Mouse (Mus musculus): Measurements from ENCODE around the gene Gm17359. TPM values are rescaled to one million over a fixed set of nuclear protein-coding genes. Genes with fewer than 3 reads are reported as not detected.

The Gm17359 gene
- total and polyA plus RNA-seq, 2 experiments from 2014 or later: not detected

DNA sequence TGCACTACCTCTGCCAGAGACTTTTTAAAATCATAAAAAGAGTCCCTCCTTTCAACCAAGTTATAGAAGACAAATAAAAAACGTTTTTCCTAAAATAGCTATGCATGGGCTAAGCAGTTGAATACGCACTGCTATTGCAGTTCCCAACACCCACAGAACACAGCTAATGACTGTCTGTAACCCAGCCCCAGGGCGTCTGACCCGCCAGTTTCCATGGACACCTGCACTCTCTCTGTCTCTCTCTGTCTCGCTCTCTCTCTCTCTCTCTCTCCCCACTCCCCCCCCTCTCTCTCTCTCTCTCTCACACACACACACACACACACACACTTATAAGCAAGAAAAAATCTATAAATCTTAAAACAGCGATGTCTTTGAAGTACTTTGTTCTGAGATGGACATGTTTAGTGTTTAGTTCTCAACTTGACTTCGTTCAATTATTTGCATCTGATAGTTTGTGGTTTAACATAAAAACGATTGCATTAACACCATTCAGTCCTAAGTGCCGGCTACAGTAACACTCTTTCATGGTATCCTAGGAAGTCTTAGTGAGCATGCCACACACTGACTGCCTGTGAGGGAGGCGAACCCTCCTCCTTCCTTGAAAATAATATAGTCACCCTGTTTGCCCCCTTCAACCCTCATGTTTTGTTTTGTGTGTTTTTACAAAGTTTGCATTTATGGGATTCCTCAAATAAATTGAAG, 73.6 kb downstream of the Gm17359 start:
- H3K9ac ChIP-seq (replicated peaks; ENCODE audit: low read depth, low read length): no peak overlapping the region

DNA sequence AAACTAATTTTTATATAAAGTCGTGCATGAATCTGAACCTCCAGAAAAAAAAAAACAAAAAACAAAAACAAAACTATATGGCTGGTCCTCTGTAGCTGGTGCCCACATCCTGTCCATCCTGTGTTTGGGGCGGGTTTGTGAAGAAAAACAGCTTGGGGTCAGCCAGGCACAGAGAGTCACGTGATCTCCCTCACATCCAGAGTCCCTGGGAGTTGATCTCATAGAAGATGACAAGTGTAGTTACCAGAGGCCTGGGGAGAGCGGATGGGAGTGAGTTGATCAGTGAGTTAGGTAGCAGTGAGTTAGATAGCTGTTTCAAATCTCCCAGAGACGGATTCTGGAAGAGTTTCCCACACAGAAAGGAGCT, 74.2 kb downstream of the Gm17359 start:
- Histone ChIP-seq H3K36me3 (replicated peaks; ENCODE audit: control insufficient read depth, insufficient read depth, low read length) (no peaks in the 10 kb centered on the region), H3K9me3 (replicated peaks; ENCODE audit: control insufficient read depth, low read length) (no peaks in the 10 kb centered on the region), H3K27me3 (ENCODE audit: control insufficient read depth, insufficient read depth, low read length) (no peaks in the 10 kb centered on the region), H3K9ac (replicated peaks; ENCODE audit: low read depth, low read length) (no peak overlapping the region), H3K4me1 (ENCODE audit: control insufficient read depth, insufficient read depth) (no peaks in the 10 kb centered on the region), H3K4me3 (ENCODE audit: low read depth, low read length) (no peak overlapping the region), H3K4me2 (ENCODE audit: low read depth, low read length) (no peak overlapping the region), H3K27ac (ENCODE audit: low read depth) (no peak overlapping the region)
- WGBS: 52% methylated on average over 5 of the region's 5 CpGs
- TF ChIP-seq EP300 (IDR thresholded peaks at IDR 0.05; ENCODE audit: low read depth): no peak
- no peak for TF ChIP-seq CTCF (IDR thresholded peaks at IDR 0.05; ENCODE audit: low read depth)
- DNase-seq (ENCODE audit: low spot score): no peak
- no peak for ATAC-seq (ENCODE audit: insufficient read depth, low read depth)

More for the DNA sequence above, 73.6 kb downstream of the Gm17359 start:
- Histone ChIP-seq H3K27ac (ENCODE audit: low read depth) (no peak overlapping the region), H3K4me1 (ENCODE audit: control insufficient read depth, insufficient read depth) (no peaks in the 10 kb centered on the region), H3K4me2 (ENCODE audit: low read depth, low read length) (no peak overlapping the region), H3K4me3 (ENCODE audit: low read depth, low read length) (no peak overlapping the region), H3K36me3 (replicated peaks; ENCODE audit: control insufficient read depth, insufficient read depth, low read length) (no peaks in the 10 kb centered on the region), H3K9me3 (replicated peaks; ENCODE audit: control insufficient read depth, low read length) (no peaks in the 10 kb centered on the region), H3K27me3 (ENCODE audit: control insufficient read depth, insufficient read depth, low read length) (no peaks in the 10 kb centered on the region)
- no peak for DNase-seq (ENCODE audit: low spot score)
- ATAC-seq (ENCODE audit: insufficient read depth, low read depth): no peak
- 50% methylated on average over 10 of the region's 10 CpGs for WGBS
- no peak for TF ChIP-seq CTCF (IDR thresholded peaks at IDR 0.05; ENCODE audit: low read depth)
- TF ChIP-seq EP300 (IDR thresholded peaks at IDR 0.05; ENCODE audit: low read depth): no peak

DNA sequence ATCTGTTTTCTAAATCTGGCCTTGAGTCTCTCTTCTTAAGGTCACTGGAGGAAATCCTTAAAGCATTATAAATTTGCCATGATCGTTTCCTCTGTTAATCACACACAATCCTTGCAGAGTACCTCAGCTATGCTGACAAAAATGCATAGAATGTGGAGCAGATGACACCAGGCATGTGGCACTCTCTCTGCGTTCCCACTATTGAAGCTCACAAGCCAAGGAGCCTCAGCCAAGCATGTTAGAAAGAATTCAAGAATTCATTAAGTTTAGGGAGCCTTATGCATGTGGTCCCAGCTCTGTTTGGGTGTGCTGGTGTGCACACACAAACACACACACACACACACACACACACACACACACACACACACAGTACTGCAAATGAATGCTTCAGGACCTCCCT, 75.2 kb downstream of the Gm17359 start:
- no peaks in the 10 kb centered on the region for H3K4me1 ChIP-seq (ENCODE audit: control insufficient read depth, insufficient read depth)
- DNase-seq (ENCODE audit: low spot score) (no peak), ATAC-seq (ENCODE audit: insufficient read depth, low read depth) (no peak)
- H3K36me3 ChIP-seq (replicated peaks; ENCODE audit: control insufficient read depth, insufficient read depth, low read length): no peaks in the 10 kb centered on the region
- H3K4me3 ChIP-seq (ENCODE audit: low read depth, low read length): no peak overlapping the region
- 30% methylated on average over 2 of the region's 2 CpGs for WGBS
- TF ChIP-seq CTCF (IDR thresholded peaks at IDR 0.05; ENCODE audit: low read depth) (no peak), EP300 (IDR thresholded peaks at IDR 0.05; ENCODE audit: low read depth) (no peak)
- no peaks in the 10 kb centered on the region for H3K9me3 ChIP-seq (replicated peaks; ENCODE audit: control insufficient read depth, low read length)
- no peak overlapping the region for H3K27ac ChIP-seq (ENCODE audit: low read depth)
- H3K27me3 ChIP-seq (ENCODE audit: control insufficient read depth, insufficient read depth, low read length): no peaks in the 10 kb centered on the region
- H3K4me2 ChIP-seq (ENCODE audit: low read depth, low read length): no peak overlapping the region
- no peak overlapping the region for H3K9ac ChIP-seq (replicated peaks; ENCODE audit: low read depth, low read length)

DNA sequence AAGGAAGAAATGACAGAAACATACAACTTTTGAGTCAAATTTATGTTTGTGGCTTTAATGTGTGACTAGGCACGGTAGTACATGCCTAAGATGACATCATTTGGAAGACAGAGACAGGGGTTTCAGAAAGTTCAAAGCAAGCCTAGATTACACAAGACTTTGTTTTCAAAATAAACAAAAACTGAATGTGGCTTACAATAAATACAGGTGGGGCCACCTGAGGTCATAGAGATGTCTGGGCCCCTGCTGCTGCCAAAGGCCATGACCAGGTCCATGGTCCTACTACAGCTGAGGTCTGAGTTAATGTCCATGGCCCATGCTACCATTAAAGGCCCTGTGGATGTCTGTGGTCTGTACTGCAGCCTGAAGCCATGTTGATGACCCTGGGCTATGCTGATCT, 77.0 kb downstream of the Gm17359 start:
- no peak overlapping the region for H3K9ac ChIP-seq (replicated peaks; ENCODE audit: low read depth, low read length)
- H3K4me2 ChIP-seq (ENCODE audit: low read depth, low read length): no peak overlapping the region
- DNase-seq (ENCODE audit: low spot score) (no peak), ATAC-seq (ENCODE audit: insufficient read depth, low read depth) (no peak)
- no peaks in the 10 kb centered on the region for H3K9me3 ChIP-seq (replicated peaks; ENCODE audit: control insufficient read depth, low read length)
- no peaks in the 10 kb centered on the region for H3K36me3 ChIP-seq (replicated peaks; ENCODE audit: control insufficient read depth, insufficient read depth, low read length)
- no peak overlapping the region for H3K4me3 ChIP-seq (ENCODE audit: low read depth, low read length)
- H3K27ac ChIP-seq (ENCODE audit: low read depth): no peak overlapping the region
- H3K4me1 ChIP-seq (ENCODE audit: control insufficient read depth, insufficient read depth): no peaks in the 10 kb centered on the region
- TF ChIP-seq EP300 (IDR thresholded peaks at IDR 0.05; ENCODE audit: low read depth) (no peak), CTCF (IDR thresholded peaks at IDR 0.05; ENCODE audit: low read depth) (no peak)
- WGBS: 83% methylated on average over 1 of the region's 1 CpGs
- no peaks in the 10 kb centered on the region for H3K27me3 ChIP-seq (ENCODE audit: control insufficient read depth, insufficient read depth, low read length)

DNA sequence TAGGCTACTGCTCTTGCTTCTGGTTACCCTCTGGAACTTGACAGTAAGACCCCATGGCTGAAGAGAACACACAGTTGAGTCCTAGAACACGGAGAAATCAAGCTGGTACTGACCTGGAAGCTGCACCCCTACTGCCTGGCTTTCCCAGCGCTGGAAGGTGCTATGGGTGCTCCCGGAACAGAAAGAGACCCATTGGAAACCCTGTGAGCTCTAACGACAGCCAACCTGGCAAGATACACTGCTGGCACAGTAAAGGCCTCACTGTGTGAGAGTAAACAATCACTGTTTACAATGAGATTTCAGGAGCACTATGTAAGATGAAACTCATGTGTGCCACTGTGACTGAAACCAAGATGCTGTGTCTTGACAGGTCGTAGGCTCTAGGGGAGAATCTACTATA, 78.6 kb downstream of the Gm17359 start:
- Histone ChIP-seq H3K9ac (replicated peaks; ENCODE audit: low read depth, low read length) (no peak overlapping the region), H3K4me2 (ENCODE audit: low read depth, low read length) (no peak overlapping the region), H3K4me3 (ENCODE audit: low read depth, low read length) (no peak overlapping the region), H3K9me3 (replicated peaks; ENCODE audit: control insufficient read depth, low read length) (no peaks in the 10 kb centered on the region), H3K36me3 (replicated peaks; ENCODE audit: control insufficient read depth, insufficient read depth, low read length) (no peaks in the 10 kb centered on the region), H3K27ac (ENCODE audit: low read depth) (no peak overlapping the region), H3K27me3 (ENCODE audit: control insufficient read depth, insufficient read depth, low read length) (no peaks in the 10 kb centered on the region), H3K4me1 (ENCODE audit: control insufficient read depth, insufficient read depth) (no peaks in the 10 kb centered on the region)
- no peak for ATAC-seq (ENCODE audit: insufficient read depth, low read depth)
- 69% methylated on average over 5 of the region's 5 CpGs for WGBS
- no peak for DNase-seq (ENCODE audit: low spot score)
- no peak for TF ChIP-seq EP300 (IDR thresholded peaks at IDR 0.05; ENCODE audit: low read depth)

DNA sequence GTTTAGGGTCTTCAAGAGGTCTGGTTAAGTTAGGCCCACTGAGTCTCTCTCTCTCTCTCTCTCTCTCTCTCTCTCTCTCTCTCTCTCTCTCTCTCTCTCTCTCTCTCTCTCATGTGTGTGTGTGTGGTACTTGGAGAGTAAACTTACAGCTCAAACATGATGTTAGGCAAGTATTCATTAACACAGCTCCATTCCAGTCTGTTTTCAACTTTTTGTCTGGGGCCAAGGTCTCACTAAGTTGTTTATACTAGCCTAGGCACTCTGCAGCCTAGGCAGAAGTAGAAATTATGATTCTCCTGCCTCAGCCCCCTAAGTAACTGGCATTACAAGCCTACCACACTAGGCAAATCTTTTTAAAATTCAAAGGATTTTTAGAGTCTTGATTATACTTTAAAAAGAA, 79.5 kb downstream of the Gm17359 start:
- ATAC-seq (ENCODE audit: insufficient read depth, low read depth): no peak
- Histone ChIP-seq H3K9ac (replicated peaks; ENCODE audit: low read depth, low read length) (no peak overlapping the region), H3K4me1 (ENCODE audit: control insufficient read depth, insufficient read depth) (no peaks in the 10 kb centered on the region), H3K36me3 (replicated peaks; ENCODE audit: control insufficient read depth, insufficient read depth, low read length) (no peaks in the 10 kb centered on the region), H3K4me2 (ENCODE audit: low read depth, low read length) (no peak overlapping the region), H3K27ac (ENCODE audit: low read depth) (no peak overlapping the region), H3K27me3 (ENCODE audit: control insufficient read depth, insufficient read depth, low read length) (no peaks in the 10 kb centered on the region), H3K9me3 (replicated peaks; ENCODE audit: control insufficient read depth, low read length) (no peaks in the 10 kb centered on the region), H3K4me3 (ENCODE audit: low read depth, low read length) (no peak overlapping the region)
- no peak for DNase-seq (ENCODE audit: low spot score)
- TF ChIP-seq CTCF (IDR thresholded peaks at IDR 0.05; ENCODE audit: low read depth) (no peak), EP300 (IDR thresholded peaks at IDR 0.05; ENCODE audit: low read depth) (no peak)

Measured in heart, postnatal 0 days (tissue).